Mouse (Mus musculus): ENCODE measurements around the gene Nacc2.

Nacc2 gene

GRCm38 (mm10) chr2:26048816-26049215, 74.2 kb downstream of the Nacc2 start:
- DNase-seq = no peak

- no peak for DNase-seq
Observed at GRCm38 (mm10) chr2:26044216-26044615, 78.8 kb downstream of the Nacc2 start.

- no peak for DNase-seq
Observed at GRCm38 (mm10) chr2:26042603-26043002, 80.4 kb downstream of the Nacc2 start.

- DNase-seq = peak; percentile 34
Observed at GRCm38 (mm10) chr2:26041163-26041810, 81.7 kb downstream of the Nacc2 start.

- DNase-seq = no peak
Observed at GRCm38 (mm10) chr2:26039951-26040350, 83.1 kb downstream of the Nacc2 start.

- DNase-seq = no peak
Observed at GRCm38 (mm10) chr2:26037386-26037785, 85.6 kb downstream of the Nacc2 start.

- no peak for DNase-seq
Observed at GRCm38 (mm10) chr2:26034344-26035050, 88.5 kb downstream of the Nacc2 start.

- no peak for DNase-seq
Observed at GRCm38 (mm10) chr2:26030288-26030687, 92.7 kb downstream of the Nacc2 start.

- peak; percentile 53 for DNase-seq
Observed at GRCm38 (mm10) chr2:26024138-26025075, 98.6 kb downstream of the Nacc2 start.

GRCm38 (mm10) chr2:26022626-26023025, 100.4 kb downstream of the Nacc2 start:
- DNase-seq = no peak

GRCm38 (mm10) chr2:26022258-26022565, 100.8 kb downstream of the Nacc2 start:
- no peak for DNase-seq

GRCm38 (mm10) chr2:26021561-26022257, 101.3 kb downstream of the Nacc2 start, which contains the start of gene Ubac1:
Gene Ubac1, minus strand, starts transcription at chr2:26021747.
- peak; percentile 96 for DNase-seq

- DNase-seq = peak; percentile 52
Observed at GRCm38 (mm10) chr2:26020714-26021560, 102.1 kb downstream of the Nacc2 start.

- DNase-seq = no peak
Observed at GRCm38 (mm10) chr2:26019923-26020322, 103.1 kb downstream of the Nacc2 start.

GRCm38 (mm10) chr2:26017326-26017725, 105.7 kb downstream of the Nacc2 start:
- DNase-seq = no peak

GRCm38 (mm10) chr2:26013674-26014073, 109.3 kb downstream of the Nacc2 start:
- no peak for DNase-seq

GRCm38 (mm10) chr2:26011420-26011819, 111.6 kb downstream of the Nacc2 start:
- no peak for DNase-seq

Data from embryo, embryonic 11 days (tissue).